Mouse (Mus musculus) forebrain, embryonic 11.5 days (tissue): ENCODE results near the gene Hps3. TPM values are rescaled to one million over a fixed set of nuclear protein-coding genes. Genes with fewer than 3 reads are reported as not detected.

ENCODE experiments used
- ATAC-seq: fragments of 200-750 bp; cut with Nextera tagmentation; replicated peaks from 2 replicates; pipeline ENCODE4 v1.8.0; 2017; ENCODE audit warnings: moderate TSS enrichment; ENCODE audit not compliant: low FRiP score
- DNase-seq: peaks from one replicate; pipeline ENCODE4 v3.0.0-alpha.2; 2017; ENCODE audit warnings: low spot score
- H3K27ac ChIP-seq: fragments of 300-500 bp; sonication (generic); 2 replicates; pipeline ENCODE4 v1.5.1; 2014; ENCODE audit warnings: low read depth, low read length
- H3K27me3 ChIP-seq: fragments of 300-500 bp; sonication (generic); 2 replicates; pipeline ENCODE4 v1.6.1; 2014; ENCODE audit warnings: mild to moderate bottlenecking, low read length, mixed read lengths; ENCODE audit not compliant: control insufficient read depth, insufficient read depth
- H3K36me3 ChIP-seq: fragments of 300-500 bp; sonication (generic); 2 replicates; pipeline ENCODE4 v1.6.1; 2014; ENCODE audit warnings: mild to moderate bottlenecking, low read length, moderate library complexity, mixed read lengths; ENCODE audit not compliant: control insufficient read depth, insufficient read depth
- H3K4me1 ChIP-seq: fragments of 300-500 bp; sonication (generic); replicated peaks from 2 replicates; pipeline ENCODE4 v1.6.1; 2014; ENCODE audit warnings: low read length, mixed read lengths; ENCODE audit not compliant: control insufficient read depth, insufficient read depth
- H3K4me2 ChIP-seq: fragments of 300-500 bp; sonication (generic); 2 replicates; pipeline ENCODE4 v1.6.1; 2014; ENCODE audit warnings: low read depth, mild to moderate bottlenecking, low read length, moderate library complexity, mixed read lengths; ENCODE audit not compliant: severe bottlenecking
- H3K4me3 ChIP-seq: fragments of 300-500 bp; sonication (generic); 2 replicates; pipeline ENCODE4 v1.5.1; 2014; ENCODE audit warnings: low read depth, low read length
- H3K9ac ChIP-seq: fragments of 300-500 bp; sonication (generic); 2 replicates; pipeline ENCODE4 v1.6.1; 2014; ENCODE audit warnings: low read length
- H3K9me3 ChIP-seq: fragments of 300-500 bp; sonication (generic); 2 replicates; pipeline ENCODE4 v1.6.1; 2016; ENCODE audit warnings: low read length, mixed read lengths; ENCODE audit not compliant: control insufficient read depth
- WGBS: fragments of 180-500 bp; shearing (Covaris S2); extraction: QIAGEN DNeasy Blood & Tissue Kit; methylation state at CpG from one replicate; pipeline ENCODE4 v1.1.7; 2014; 5-methylcytosine and 5-hydroxymethylcytosine counted together
- polyA plus RNA-seq: library from polyadenylated mRNA; unstranded; fragments of >200 nt; fragmentation: Nextera tagmentation; extraction: Ambion mirVana; gene quantifications from 2 replicates; pipeline ENCODE4 v1.2.1, GENCODE M21; 2014

The Hps3 gene
- polyA plus RNA-seq, 1 experiment from 2014 or later: 13.7 TPM

DNA sequence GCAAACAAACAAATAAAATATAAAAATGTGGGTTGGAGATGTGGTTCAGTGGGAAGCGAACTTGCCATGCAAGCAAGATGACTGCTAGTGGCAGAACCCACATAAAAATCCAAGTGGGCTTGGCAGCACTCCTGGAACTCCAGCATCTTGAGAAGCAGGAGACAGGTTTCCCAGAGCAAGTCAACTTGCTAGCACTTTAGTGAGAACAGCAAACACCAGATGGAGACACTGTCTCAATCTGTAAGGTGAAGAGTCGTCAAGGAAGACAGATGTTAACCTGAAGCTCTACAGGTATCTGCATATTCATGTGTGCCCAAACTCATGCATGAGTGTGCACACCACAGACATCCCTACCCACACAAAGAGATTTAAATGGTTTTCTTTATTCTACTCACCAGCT is 35.6 kb downstream of the Hps3 start:
- ATAC-seq (no peak), DNase-seq (no peak)
- H3K9me3 ChIP-seq: no peaks in the 10 kb centered on the region
- 87% methylated on average over 2 of the region's 2 CpGs for WGBS
- no peak overlapping the region for H3K9ac ChIP-seq
- H3K36me3 ChIP-seq: no peaks in the 10 kb centered on the region
- no peak overlapping the region for H3K4me2 ChIP-seq
- H3K4me1 ChIP-seq: no peaks in the 10 kb centered on the region
- H3K27ac ChIP-seq: no peak overlapping the region
- no peak overlapping the region for H3K4me3 ChIP-seq
- H3K27me3 ChIP-seq: no peaks in the 10 kb centered on the region

- Histone ChIP-seq H3K4me2 (no peak overlapping the region), H3K9ac (no peak overlapping the region), H3K4me3 (no peak overlapping the region), H3K4me1 (no peaks in the 10 kb centered on the region), H3K27me3 (no peaks in the 10 kb centered on the region), H3K36me3 (no peaks in the 10 kb centered on the region), H3K9me3 (no peaks in the 10 kb centered on the region), H3K27ac (no peak overlapping the region)
- 58% methylated on average over 4 of the region's 4 CpGs for WGBS
- DNase-seq (no peak), ATAC-seq (no peak)
Observed at GRCm38 (mm10) chr3:19992388-19992787, 42.7 kb downstream of the Hps3 start.

GRCm38 (mm10) chr3:19990031-19990430 is 45.1 kb downstream of the Hps3 start:
- Histone ChIP-seq H3K9me3 (no peaks in the 10 kb centered on the region), H3K4me2 (no peak overlapping the region), H3K27ac (no peak overlapping the region), H3K4me1 (no peaks in the 10 kb centered on the region), H3K9ac (no peak overlapping the region), H3K27me3 (no peaks in the 10 kb centered on the region), H3K4me3 (no peak overlapping the region), H3K36me3 (no peaks in the 10 kb centered on the region)
- no peak for DNase-seq
- no peak for ATAC-seq
- WGBS: 79% methylated on average over 3 of the region's 3 CpGs

DNA sequence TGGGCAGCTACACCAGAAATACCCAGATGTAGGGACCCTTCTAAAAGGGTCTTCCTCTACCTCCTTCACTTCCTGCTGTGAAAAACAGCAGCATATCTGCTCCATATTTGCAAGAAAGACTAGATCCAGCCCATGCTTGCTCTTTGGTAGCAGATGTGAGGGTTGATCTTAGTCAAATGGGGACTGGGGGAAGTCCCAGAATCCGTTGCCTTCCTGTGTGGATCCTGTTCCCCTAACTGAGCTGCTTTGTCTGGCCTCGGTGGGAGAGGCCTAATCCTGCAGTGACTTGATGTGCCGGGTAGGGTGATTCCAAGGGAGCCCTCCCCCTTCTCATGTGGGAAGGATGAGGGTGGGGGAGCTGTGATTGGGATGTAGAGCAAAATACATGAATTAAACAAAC is 49.0 kb downstream of the Hps3 start:
- Histone ChIP-seq H3K27ac (no peak overlapping the region), H3K4me2 (no peak overlapping the region), H3K27me3 (no peaks in the 10 kb centered on the region), H3K4me3 (no peak overlapping the region), H3K9me3 (no peaks in the 10 kb centered on the region), H3K4me1 (no peaks in the 10 kb centered on the region), H3K9ac (no peak overlapping the region), H3K36me3 (no peaks in the 10 kb centered on the region)
- ATAC-seq (no peak), DNase-seq (no peak)
- WGBS: 11% methylated on average over 3 of the region's 3 CpGs

DNA sequence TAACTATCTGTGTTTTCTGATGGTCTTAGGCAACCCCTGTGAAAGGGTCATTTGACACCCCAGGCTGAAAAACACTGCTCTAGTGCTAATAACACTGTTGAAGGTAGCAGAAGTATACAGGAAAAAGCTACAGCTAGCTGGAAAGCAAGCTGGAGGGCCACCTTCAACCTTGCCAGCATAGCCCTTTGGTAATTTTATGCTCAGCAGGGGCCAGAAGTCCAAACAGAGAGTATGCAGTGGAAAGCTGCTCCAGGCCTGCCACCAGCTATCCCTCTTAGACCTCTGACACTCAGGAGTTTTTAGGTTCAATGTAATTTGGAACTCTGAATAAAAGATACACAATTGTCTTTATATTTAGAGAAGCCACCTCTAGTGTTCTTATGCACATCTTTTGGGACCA is 52.3 kb downstream of the Hps3 start:
- no peaks in the 10 kb centered on the region for H3K9me3 ChIP-seq
- H3K36me3 ChIP-seq: no peaks in the 10 kb centered on the region
- no peak overlapping the region for H3K9ac ChIP-seq
- no peak overlapping the region for H3K4me3 ChIP-seq
- no peak overlapping the region for H3K4me2 ChIP-seq
- ATAC-seq (no peak), DNase-seq (no peak)
- H3K4me1 ChIP-seq: no peaks in the 10 kb centered on the region
- no peaks in the 10 kb centered on the region for H3K27me3 ChIP-seq
- H3K27ac ChIP-seq: no peak overlapping the region

- DNase-seq (no peak), ATAC-seq (no peak)
- no peaks in the 10 kb centered on the region for H3K4me1 ChIP-seq
- no peak overlapping the region for H3K27ac ChIP-seq
- H3K36me3 ChIP-seq: no peaks in the 10 kb centered on the region
- H3K4me2 ChIP-seq: no peak overlapping the region
- H3K9me3 ChIP-seq: no peaks in the 10 kb centered on the region
- no peaks in the 10 kb centered on the region for H3K27me3 ChIP-seq
- 80% methylated on average over 2 of the region's 2 CpGs for WGBS
- H3K9ac ChIP-seq: no peak overlapping the region
- H3K4me3 ChIP-seq: no peak overlapping the region
Observed at GRCm38 (mm10) chr3:19981156-19981555, 54.0 kb downstream of the Hps3 start.

- H3K27me3 ChIP-seq: no peaks in the 10 kb centered on the region
- H3K4me3 ChIP-seq: no peak overlapping the region
- no peaks in the 10 kb centered on the region for H3K9me3 ChIP-seq
- H3K27ac ChIP-seq: no peak overlapping the region
- no peak overlapping the region for H3K4me2 ChIP-seq
- DNase-seq: no peak
- no peak for ATAC-seq
- H3K9ac ChIP-seq: no peak overlapping the region
- no peaks in the 10 kb centered on the region for H3K4me1 ChIP-seq
- 66% methylated on average over 4 of the region's 4 CpGs for WGBS
- no peaks in the 10 kb centered on the region for H3K36me3 ChIP-seq
Observed at GRCm38 (mm10) chr3:19978474-19978873, 56.6 kb downstream of the Hps3 start.

DNA sequence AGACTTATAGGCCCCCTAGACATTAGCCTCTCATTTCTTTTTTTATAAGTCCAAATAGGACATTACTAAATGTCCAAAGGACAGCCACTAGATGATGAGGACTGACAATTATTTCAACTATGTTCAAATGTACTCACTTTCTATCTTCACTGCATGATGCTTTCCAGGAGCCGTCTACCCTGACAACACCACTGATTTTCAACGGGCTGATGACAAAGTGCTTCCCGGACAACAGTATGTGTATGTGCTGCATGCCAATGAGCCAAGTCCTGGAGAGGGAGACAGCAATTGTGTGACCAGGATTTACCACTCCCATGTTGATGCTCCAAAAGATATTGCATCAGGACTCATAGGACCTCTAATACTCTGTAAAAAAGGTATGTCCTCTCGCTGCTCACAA is 69.0 kb downstream of the Hps3 start:
- Histone ChIP-seq H3K4me1 (no peaks in the 10 kb centered on the region), H3K9ac (no peak overlapping the region), H3K4me2 (no peak overlapping the region), H3K9me3 (no peaks in the 10 kb centered on the region), H3K27me3 (no peaks in the 10 kb centered on the region), H3K4me3 (no peak overlapping the region), H3K36me3 (no peaks in the 10 kb centered on the region), H3K27ac (no peak overlapping the region)
- DNase-seq (no peak), ATAC-seq (no peak)
- WGBS: 90% methylated on average over 4 of the region's 4 CpGs

DNA sequence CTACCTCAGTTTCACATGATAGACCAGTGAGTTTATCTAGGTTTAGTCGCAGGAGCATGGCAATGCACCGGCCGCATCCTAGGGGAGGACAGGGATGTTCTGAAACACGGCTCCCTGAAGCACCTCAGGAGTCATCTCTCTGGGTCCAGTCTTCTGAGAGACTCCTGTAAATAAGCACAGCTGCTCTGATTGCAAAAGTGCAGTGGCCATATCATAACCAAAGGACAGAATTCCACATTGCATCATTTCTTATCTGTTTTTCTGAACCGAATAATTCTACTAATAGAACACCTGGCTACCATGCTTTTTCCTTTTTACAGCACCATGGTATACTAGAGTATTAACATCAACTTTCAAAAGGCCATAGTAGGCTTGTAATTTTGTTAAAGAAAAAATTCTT is 69.9 kb downstream of the Hps3 start:
- no peaks in the 10 kb centered on the region for H3K36me3 ChIP-seq
- DNase-seq (no peak), ATAC-seq (no peak)
- no peaks in the 10 kb centered on the region for H3K4me1 ChIP-seq
- no peak overlapping the region for H3K9ac ChIP-seq
- H3K27ac ChIP-seq: no peak overlapping the region
- 89% methylated on average over 5 of the region's 5 CpGs for WGBS
- H3K4me2 ChIP-seq: no peak overlapping the region
- H3K4me3 ChIP-seq: no peak overlapping the region
- no peaks in the 10 kb centered on the region for H3K27me3 ChIP-seq
- H3K9me3 ChIP-seq: no peaks in the 10 kb centered on the region
